Mouse (Mus musculus) heart, embryonic 10.5 days (tissue): ENCODE measurements around the gene Nmrk1. TPM values are rescaled to one million over a fixed set of nuclear protein-coding genes. Genes with fewer than 3 reads are reported as not detected.

Experiments
- DNase-seq: peaks from one replicate; pipeline ENCODE4 v3.0.0-alpha.2; 2017; ENCODE audit warnings: low spot score
- H3K27ac ChIP-seq: fragments of 300-500 bp; sonication (generic); 2 replicates; pipeline ENCODE4 v1.5.1; 2016; ENCODE audit warnings: mild to moderate bottlenecking
- H3K27me3 ChIP-seq: fragments of 300-500 bp; sonication (generic); 2 replicates; pipeline ENCODE4 v1.6.1; 2016; ENCODE audit warnings: mild to moderate bottlenecking; ENCODE audit not compliant: poor library complexity, insufficient read depth, severe bottlenecking
- H3K36me3 ChIP-seq: fragments of 300-500 bp; sonication (generic); 2 replicates; pipeline ENCODE4 v1.6.1; 2016; ENCODE audit warnings: mild to moderate bottlenecking, moderate library complexity
- H3K4me1 ChIP-seq: fragments of 300-500 bp; sonication (generic); 2 replicates; pipeline ENCODE4 v1.6.1; 2016; ENCODE audit warnings: mild to moderate bottlenecking
- H3K4me3 ChIP-seq: fragments of 300-500 bp; sonication (generic); 2 replicates; pipeline ENCODE4 v1.5.1; 2016; ENCODE audit warnings: mild to moderate bottlenecking, moderate library complexity
- H3K9me3 ChIP-seq: fragments of 300-500 bp; sonication (generic); 2 replicates; pipeline ENCODE4 v1.6.1; 2016; ENCODE audit warnings: mild to moderate bottlenecking, moderate library complexity
- WGBS: fragments of 180-500 bp; shearing (Covaris S2); methylation state at CpG from one replicate; pipeline ENCODE4 v1.1.7; 2016; 5-methylcytosine and 5-hydroxymethylcytosine counted together
- polyA plus RNA-seq: library from polyadenylated mRNA; unstranded; fragments of >200 nt; fragmentation: Nextera tagmentation; extraction: Ambion mirVana; gene quantifications from 2 replicates; pipeline ENCODE4 v1.2.1, GENCODE M21; 2016

Gene Nmrk1
- polyA plus RNA-seq, 1 experiment from 2014 or later: 6.7 TPM

DNA sequence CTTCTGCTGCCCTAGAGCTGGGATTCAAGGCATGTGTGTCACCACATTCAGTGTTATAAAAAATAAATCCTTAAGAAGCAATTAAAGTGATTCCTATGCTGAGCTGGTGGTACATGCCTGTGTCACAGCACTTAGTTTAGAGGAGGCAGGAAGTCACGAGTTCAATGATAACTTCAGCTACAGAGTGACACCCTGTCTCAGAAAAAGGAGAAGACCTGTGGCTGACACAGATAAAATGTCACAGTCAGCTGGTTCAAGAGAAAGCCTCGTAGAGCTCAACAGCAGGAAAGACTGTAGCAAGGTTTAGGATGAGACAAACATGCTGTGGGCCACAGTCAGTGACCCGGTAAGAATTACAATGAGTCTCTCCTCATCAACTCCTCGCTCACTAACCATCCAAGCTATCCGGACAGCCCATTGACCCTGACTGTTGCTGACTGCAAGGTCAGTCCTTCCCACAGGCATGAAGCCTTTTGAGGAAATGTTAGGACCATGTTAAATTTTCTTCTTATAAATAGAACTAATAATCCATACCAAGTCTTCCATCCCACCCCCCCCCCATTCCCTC lies 15.2 kb downstream of the Nmrk1 start:
- Histone ChIP-seq H3K4me1 (peaks cover 23% of the 10 kb centered on the region), H3K36me3 (no peaks in the 10 kb centered on the region), H3K9me3 (no peaks in the 10 kb centered on the region), H3K27ac (no peak overlapping the region), H3K27me3 (no peaks in the 10 kb centered on the region), H3K4me3 (no peak overlapping the region)
- WGBS: 51% methylated on average over 5 of the region's 5 CpGs
- no peak for DNase-seq

DNA sequence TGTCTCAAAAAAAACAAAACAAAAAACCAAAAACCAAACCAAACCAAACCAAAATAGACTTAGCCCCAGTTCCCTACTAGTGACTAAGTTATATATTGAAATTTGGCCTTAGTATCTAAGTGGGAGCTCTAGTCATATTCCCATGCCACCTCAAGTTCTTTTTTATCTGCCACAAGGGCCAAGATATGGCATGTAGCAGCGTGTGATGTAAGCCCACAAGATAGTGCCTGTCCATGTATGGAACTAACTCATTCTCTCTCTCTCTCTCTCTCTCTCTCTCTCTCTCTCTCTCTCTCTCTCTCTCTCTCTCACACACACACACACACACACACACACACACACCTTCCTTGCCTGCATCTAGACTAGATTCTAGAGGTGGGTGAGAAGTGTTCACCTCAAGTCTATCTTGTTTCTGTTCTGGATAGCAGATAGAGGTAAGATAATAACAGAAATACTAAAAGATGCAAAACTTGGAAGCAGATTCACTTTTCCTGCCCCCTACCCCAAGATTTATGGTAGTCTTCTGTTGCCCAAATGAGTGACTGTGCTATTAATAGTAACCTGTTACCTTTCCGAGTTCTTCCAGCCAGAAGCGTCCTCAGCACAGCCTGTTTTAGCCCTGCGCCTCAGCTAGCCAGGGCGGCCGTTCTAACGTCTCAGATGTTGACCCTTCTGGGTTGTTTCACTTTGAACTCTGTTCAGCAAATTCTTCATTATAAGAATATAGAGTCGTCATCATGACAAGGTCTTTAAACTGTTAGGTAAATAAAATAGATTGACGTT lies 16.2 kb downstream of the Nmrk1 start:
- no peak overlapping the region for H3K4me3 ChIP-seq
- H3K36me3 ChIP-seq: no peaks in the 10 kb centered on the region
- peak overlapping the region; percentile 59 for H3K27ac ChIP-seq
- no peaks in the 10 kb centered on the region for H3K9me3 ChIP-seq
- WGBS: 43% methylated on average over 9 of the region's 9 CpGs
- no peaks in the 10 kb centered on the region for H3K27me3 ChIP-seq
- peaks cover 23% of the 10 kb centered on the region for H3K4me1 ChIP-seq
- no peak for DNase-seq

DNA sequence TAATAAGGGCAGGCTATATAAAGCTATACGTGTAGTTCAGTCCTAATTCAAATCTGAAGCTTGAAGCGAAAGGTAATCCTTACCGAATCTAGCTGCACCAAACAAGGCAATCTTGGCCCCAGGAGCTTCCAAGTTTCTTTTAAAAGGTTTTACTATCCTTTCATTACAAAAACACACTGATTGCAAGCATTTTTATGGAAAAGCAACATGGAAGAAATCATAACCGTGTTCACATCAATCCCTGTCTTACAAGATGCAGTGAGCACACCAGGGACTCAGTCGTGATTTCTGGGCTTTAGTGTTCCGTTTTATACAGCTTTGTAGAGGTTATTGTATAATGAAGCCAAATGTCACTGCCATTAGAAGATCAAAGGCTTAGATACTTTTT lies 16.8 kb downstream of the Nmrk1 start:
- Histone ChIP-seq H3K36me3 (no peaks in the 10 kb centered on the region), H3K27me3 (no peaks in the 10 kb centered on the region), H3K27ac (peak overlapping the region; percentile 59; the same call in 1 of the 2 replicates), H3K4me3 (no peak overlapping the region), H3K9me3 (no peaks in the 10 kb centered on the region), H3K4me1 (peaks cover 24% of the 10 kb centered on the region)
- 85% methylated on average over 6 of the region's 6 CpGs for WGBS
- no peak for DNase-seq

DNA sequence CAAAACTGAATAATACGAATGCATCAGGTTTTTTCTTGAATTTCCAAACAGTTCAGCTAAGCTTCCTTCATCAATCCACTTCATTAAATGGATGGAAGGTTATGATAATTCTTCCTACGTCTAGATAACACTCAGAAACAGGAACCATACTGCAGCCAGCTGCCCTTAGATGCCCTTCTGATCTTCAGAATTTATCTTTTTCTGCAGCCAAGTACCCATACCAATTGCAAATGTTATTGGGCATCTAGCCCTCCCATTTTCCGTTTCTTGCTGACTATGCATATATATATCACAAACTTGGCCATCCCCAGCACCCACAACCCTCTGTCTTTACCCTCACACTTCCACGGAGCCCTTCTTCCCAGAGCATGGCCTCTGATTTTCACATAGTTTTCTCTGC lies 18.2 kb downstream of the Nmrk1 start:
- WGBS: 77% methylated on average over 4 of the region's 4 CpGs
- H3K9me3 ChIP-seq: no peaks in the 10 kb centered on the region
- H3K4me3 ChIP-seq: no peak overlapping the region
- H3K27me3 ChIP-seq: no peaks in the 10 kb centered on the region
- H3K27ac ChIP-seq: no peak overlapping the region
- peaks cover 34% of the 10 kb centered on the region for H3K4me1 ChIP-seq
- no peak for DNase-seq
- H3K36me3 ChIP-seq: no peaks in the 10 kb centered on the region

DNA sequence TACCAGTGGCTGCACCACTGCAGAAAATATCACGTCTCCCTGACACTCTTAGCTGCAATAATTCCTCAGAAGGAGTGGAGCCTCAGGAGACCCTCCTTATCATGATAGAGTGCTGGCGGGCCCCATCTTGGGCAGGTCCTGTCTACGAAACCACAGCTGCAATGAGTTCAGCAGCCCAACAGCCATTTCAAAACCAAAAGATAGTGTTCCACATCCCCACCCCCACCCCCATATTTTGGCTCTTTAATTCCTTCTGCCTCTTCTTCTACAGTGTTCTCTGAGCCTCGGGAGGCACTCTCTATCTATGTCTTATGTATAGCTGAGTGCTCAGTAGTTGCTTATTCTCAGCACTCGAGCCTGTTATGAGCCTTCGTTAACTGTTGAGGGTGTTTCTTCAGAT lies 18.7 kb downstream of the Nmrk1 start:
- DNase-seq: no peak
- 66% methylated on average over 6 of the region's 6 CpGs for WGBS
- H3K4me3 ChIP-seq: no peak overlapping the region
- peaks cover 38% of the 10 kb centered on the region for H3K4me1 ChIP-seq
- H3K9me3 ChIP-seq: no peaks in the 10 kb centered on the region
- H3K27me3 ChIP-seq: no peaks in the 10 kb centered on the region
- no peak overlapping the region for H3K27ac ChIP-seq
- no peaks in the 10 kb centered on the region for H3K36me3 ChIP-seq

DNA sequence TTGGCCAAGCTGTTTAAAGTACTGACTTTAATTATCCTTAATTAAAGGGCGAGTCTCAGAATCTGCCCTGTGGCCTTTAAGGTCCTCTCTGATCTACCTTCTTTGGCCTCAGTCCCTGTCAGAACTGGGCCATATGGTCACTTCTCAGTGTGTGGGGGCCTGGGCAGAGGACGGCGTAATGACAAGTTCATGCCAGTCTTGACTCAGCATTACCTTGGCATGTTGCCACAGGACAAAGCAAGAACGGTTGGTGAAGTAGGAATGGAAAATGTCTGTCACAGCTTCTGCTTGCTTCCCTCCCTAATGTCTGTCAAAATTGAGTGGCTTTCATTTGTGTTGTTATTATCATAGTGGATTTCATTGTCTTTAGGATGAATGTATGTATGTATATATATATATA lies 20.8 kb downstream of the Nmrk1 start:
- Histone ChIP-seq H3K36me3 (no peaks in the 10 kb centered on the region), H3K27ac (no peak overlapping the region), H3K27me3 (no peaks in the 10 kb centered on the region), H3K4me1 (peaks cover 31% of the 10 kb centered on the region), H3K4me3 (no peak overlapping the region), H3K9me3 (no peaks in the 10 kb centered on the region)
- 67% methylated on average over 4 of the region's 4 CpGs for WGBS
- DNase-seq: no peak

DNA sequence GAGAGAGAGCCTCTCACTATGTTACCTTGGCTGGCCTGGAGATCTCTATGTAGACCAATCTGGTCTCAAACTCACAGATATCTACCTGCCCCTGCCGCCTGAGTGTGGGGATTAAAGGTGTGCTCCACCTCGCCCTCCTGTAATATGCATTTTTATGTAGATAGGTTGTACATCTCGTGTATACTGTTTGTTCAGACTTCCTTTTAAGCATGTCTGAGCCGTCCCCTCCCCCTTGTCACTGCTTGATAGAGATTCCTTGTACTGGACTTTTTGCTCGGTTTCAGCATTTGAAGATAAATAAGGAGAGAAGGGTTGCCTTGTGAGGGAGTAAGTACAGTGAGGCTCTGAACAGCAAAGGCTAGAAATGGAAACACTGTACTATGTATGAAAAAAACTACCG lies 21.3 kb downstream of the Nmrk1 start:
- no peaks in the 10 kb centered on the region for H3K9me3 ChIP-seq
- H3K27me3 ChIP-seq: no peaks in the 10 kb centered on the region
- H3K27ac ChIP-seq: peak overlapping the region; percentile 39; the same call in 1 of the 2 replicates
- no peaks in the 10 kb centered on the region for H3K36me3 ChIP-seq
- peaks cover 29% of the 10 kb centered on the region for H3K4me1 ChIP-seq
- H3K4me3 ChIP-seq: no peak overlapping the region
- WGBS: 75% methylated on average over 6 of the region's 6 CpGs
- no peak for DNase-seq

DNA sequence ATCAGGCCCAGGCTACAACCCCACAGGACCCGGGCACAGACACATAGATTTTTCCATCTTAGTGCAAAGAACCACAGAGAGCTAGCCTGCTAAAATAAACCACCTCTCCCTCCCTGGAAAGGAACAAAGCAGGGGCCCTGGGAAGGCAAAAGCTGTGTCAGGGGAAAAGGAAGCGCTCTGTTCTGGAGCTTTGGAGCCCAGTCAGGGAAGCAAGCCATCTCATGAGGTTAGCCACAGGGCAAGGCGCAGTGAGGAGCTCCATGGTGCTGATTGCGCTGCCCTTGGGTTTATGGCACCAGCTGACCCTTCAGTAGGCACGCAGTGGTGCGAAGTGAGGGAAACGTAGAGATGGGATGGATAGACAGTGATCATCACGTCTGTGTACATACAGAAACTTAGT lies 22.6 kb downstream of the Nmrk1 start:
- peak overlapping the region; percentile 37; the same call in 1 of the 2 replicates for H3K27ac ChIP-seq
- H3K36me3 ChIP-seq: no peaks in the 10 kb centered on the region
- H3K9me3 ChIP-seq: no peaks in the 10 kb centered on the region
- WGBS: 88% methylated on average over 8 of the region's 8 CpGs
- H3K4me1 ChIP-seq: peaks cover 23% of the 10 kb centered on the region
- no peak overlapping the region for H3K4me3 ChIP-seq
- H3K27me3 ChIP-seq: no peaks in the 10 kb centered on the region
- DNase-seq: no peak

DNA sequence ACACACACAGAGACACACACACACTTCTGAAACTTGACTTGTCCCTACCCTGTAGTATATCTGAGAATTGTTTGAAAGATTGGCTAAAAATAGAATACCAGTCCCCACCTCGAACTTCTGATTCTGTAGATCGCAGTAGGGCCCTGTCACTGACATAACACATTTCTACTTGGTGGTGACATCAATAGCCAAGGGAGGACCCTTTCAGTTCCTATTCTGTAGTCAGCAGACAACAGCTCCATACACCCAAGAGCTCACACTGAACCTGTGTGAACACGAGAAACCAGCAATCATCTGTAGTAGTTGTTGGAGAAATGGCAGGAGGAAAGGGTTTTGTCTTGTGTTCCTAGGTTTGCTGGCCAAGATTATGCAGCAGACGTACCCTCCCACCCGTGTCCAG lies 23.2 kb downstream of the Nmrk1 start:
- Histone ChIP-seq H3K27ac (peak overlapping the region; percentile 39; the same call in 1 of the 2 replicates), H3K4me1 (peaks cover 23% of the 10 kb centered on the region)

DNA sequence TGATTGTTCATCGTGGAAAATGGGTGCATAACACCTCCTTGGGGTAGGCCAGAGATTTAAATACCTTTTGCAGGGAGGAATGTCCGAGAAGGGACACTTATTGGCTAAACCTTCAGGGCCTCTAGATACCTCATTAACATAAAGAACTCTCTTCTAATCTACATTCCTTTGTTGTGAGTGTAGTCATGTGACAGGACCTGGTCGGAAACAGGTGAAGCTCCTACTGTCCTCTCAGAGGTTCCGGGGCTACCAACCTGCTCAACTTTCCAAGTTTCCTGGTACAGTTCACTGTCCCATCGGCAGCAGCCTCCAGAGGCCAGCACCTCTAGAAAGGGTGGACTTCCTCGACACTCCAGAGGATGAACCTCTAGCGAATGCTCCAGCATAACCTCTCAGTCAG lies 24.2 kb downstream of the Nmrk1 start:
- Histone ChIP-seq H3K27me3 (no peaks in the 10 kb centered on the region), H3K27ac (no peak overlapping the region)
- 78% methylated on average over 7 of the region's 7 CpGs for WGBS

More for the DNA sequence above, 23.2 kb downstream of the Nmrk1 start:
- no peak for DNase-seq
- no peak overlapping the region for H3K4me3 ChIP-seq
- H3K9me3 ChIP-seq: no peaks in the 10 kb centered on the region
- no peaks in the 10 kb centered on the region for H3K27me3 ChIP-seq
- no peaks in the 10 kb centered on the region for H3K36me3 ChIP-seq
- 50% methylated on average over 5 of the region's 5 CpGs for WGBS

DNA sequence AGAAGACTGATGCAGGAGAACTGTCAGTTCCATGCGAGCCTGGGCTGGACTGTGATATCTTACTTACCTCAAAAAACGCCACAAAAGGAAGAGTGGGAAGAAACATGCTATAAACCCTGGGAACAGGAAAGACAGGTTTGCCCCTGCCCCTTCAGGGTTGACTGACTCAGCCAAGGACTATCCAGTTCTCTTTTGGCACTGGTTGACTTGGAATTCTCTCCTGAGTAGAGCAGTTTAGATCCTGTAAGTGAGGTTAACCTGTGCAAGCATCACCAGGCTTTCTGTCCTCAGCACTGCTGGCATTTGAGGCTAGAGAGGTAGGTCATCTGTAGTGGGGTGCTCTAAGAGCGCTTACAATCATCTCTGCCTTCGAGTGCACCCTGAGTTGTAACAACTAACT lies 26.7 kb downstream of the Nmrk1 start:
- DNase-seq: no peak
- peaks cover 15% of the 10 kb centered on the region for H3K4me1 ChIP-seq
- H3K4me3 ChIP-seq: no peak overlapping the region
- H3K36me3 ChIP-seq: no peaks in the 10 kb centered on the region
- WGBS: 76% methylated on average over 4 of the region's 4 CpGs
- H3K27ac ChIP-seq: no peak overlapping the region
- no peaks in the 10 kb centered on the region for H3K27me3 ChIP-seq
- H3K9me3 ChIP-seq: no peaks in the 10 kb centered on the region

More for the DNA sequence above, 24.2 kb downstream of the Nmrk1 start:
- H3K4me3 ChIP-seq: no peak overlapping the region
- H3K9me3 ChIP-seq: no peaks in the 10 kb centered on the region
- no peaks in the 10 kb centered on the region for H3K36me3 ChIP-seq
- no peak for DNase-seq
- H3K4me1 ChIP-seq: peaks cover 19% of the 10 kb centered on the region

DNA sequence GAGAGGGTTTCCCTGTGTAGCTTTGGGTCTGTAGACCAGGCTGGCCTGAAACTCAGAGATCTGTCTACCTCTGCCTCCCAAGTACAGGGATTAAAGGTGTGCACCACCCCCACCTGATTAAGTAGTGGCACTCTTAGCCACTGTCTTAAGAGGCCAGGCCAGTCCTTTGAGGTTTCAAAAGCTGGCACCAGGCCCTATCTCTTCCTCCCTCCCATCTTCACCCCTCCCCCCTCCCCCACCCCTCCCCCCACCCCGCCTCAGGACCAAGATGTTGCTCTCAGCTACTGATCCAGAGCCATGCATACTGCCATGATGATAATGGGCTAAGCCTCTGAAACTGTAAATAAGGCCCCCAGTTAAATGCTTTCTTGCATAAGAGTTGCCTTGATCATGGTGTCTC lies 27.6 kb downstream of the Nmrk1 start:
- Histone ChIP-seq H3K36me3 (no peaks in the 10 kb centered on the region), H3K27me3 (no peaks in the 10 kb centered on the region), H3K9me3 (no peaks in the 10 kb centered on the region), H3K27ac (no peak overlapping the region), H3K4me3 (no peak overlapping the region), H3K4me1 (peaks cover 8% of the 10 kb centered on the region)
- WGBS: 60% methylated on average over 1 of the region's 1 CpGs
- no peak for DNase-seq

DNA sequence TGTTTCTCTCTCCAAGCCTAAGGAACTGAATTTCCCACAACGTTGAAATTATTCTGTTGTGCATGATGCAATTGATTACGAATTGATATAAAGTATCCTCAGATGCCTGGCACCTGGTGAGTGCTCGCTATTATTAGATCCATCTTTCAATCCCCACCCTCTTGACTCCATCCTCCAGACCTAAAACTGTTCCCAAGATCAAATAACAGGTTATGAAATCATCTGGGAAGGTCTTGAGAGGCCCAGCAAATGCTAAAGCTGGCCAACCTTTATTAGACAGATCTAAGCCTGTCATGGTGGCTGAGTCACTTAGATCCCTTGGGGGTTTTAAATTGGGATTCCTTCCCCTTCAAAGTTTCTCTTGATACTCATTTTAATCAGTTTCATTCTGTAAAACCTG lies 28.7 kb downstream of the Nmrk1 start:
- peaks cover under 1% of the 10 kb centered on the region; the same call in 1 of the 2 replicates for H3K4me1 ChIP-seq
- H3K27me3 ChIP-seq: no peaks in the 10 kb centered on the region
- no peak overlapping the region for H3K27ac ChIP-seq
- no peak overlapping the region for H3K4me3 ChIP-seq
- no peaks in the 10 kb centered on the region for H3K9me3 ChIP-seq
- H3K36me3 ChIP-seq: no peaks in the 10 kb centered on the region
- WGBS: 85% methylated on average over 3 of the region's 3 CpGs
- DNase-seq: no peak
